Mouse (Mus musculus) erythroid progenitor cell, adult 5-6 weeks (primary cell): ENCODE measurements around the gene Prap1. TPM values are rescaled to one million over a fixed set of nuclear protein-coding genes. Genes with fewer than 3 reads are reported as not detected.

Experiments
- ATAC-seq: replicated peaks from 2 replicates; pipeline ENCODE4 v1.8.0; 2016; ENCODE audit warnings: moderate number of reproducible peaks, mild to moderate bottlenecking, moderate TSS enrichment, inconsistent platforms; ENCODE audit not compliant: poor library complexity, low FRiP score, severe bottlenecking
- total RNA-seq, 2 experiments: library from RNA; stranded (forward) in 1 of 2; stranded (reverse) in 1 of 2; fragments of 150-400 nt in 1 of 2; fragments of 186-747, 209-891 nt in 1 of 2; gene quantifications; 2 replicates each; pipeline versions ENCODE4 v1.2.3 to v1.2.4; 2015 to 2017; ENCODE audit warnings: low replicate concordance in 2 of 2

The Prap1 gene
- total RNA-seq, 2 experiments from 2014 or later: not detected

- ATAC-seq: no peak
Measured at GRCm38 (mm10) chr7:140081408-140082241, 11.6 kb upstream of the Prap1 start.

DNA sequence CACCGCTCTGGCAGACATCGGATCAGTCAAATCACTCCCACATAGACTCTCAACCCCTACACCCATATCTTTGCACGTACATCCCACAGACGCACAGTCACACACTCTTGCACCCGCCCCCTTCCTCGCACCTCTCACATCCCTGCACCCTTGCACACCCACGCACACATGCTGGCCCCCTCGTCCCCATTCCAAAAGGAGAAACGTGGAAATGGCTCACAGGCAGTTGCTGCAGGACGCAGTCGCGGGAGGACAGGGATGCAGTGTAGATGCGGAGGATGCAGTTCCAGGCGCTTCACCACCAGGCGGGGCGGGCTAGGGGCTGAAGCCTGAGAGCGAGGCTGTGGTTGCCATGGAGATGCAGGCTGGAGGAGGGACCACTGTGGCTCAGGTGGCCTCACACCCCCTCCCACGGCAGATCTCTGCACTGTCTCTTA, 10.9 kb upstream of the Prap1 start, which contains the start of gene Caly:
Caly (minus strand) TSS at position 307 of the 437 bp plus-strand sequence.
- ATAC-seq: no peak

- ATAC-seq: no peak
Measured at GRCm38 (mm10) chr7:140090601-140091000, 2.6 kb upstream of the Prap1 start.

- no peak for ATAC-seq
Measured at GRCm38 (mm10) chr7:140094954-140095353, 1.8 kb downstream of the Prap1 start.

- no peak for ATAC-seq
Measured at GRCm38 (mm10) chr7:140095556-140095955, 2.4 kb downstream of the Prap1 start.

GRCm38 (mm10) chr7:140096055-140096454, 2.9 kb downstream of the Prap1 start:
- ATAC-seq: no peak

DNA sequence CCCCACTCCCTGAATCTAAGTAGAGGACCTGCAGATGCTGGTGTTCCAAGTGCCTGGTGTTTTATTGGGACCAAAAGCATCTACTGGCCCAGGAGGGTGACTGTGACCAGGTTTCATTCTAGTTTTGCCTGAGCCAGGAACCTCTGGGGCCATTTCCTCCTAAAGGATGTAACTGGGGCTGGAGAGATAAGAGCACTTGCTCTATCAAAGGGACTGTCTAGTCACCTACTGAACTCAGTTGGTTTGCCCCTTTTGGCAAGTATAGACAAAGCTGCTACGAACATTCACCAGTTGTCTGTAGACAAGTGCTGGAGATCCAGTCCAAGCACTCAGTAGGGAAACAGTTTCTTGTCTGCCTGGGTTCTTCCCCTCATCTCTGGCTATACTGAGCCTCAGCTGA, 5.3 kb downstream of the Prap1 start:
- ATAC-seq: no peak

- no peak for ATAC-seq
Measured at GRCm38 (mm10) chr7:140101498-140101897, 8.3 kb downstream of the Prap1 start.

GRCm38 (mm10) chr7:140101993-140102860, 9.0 kb downstream of the Prap1 start, which contains the start of gene Fuom:
TSS of gene Fuom (minus strand) at chr7:140102441.
- peak; percentile 81 for ATAC-seq

DNA sequence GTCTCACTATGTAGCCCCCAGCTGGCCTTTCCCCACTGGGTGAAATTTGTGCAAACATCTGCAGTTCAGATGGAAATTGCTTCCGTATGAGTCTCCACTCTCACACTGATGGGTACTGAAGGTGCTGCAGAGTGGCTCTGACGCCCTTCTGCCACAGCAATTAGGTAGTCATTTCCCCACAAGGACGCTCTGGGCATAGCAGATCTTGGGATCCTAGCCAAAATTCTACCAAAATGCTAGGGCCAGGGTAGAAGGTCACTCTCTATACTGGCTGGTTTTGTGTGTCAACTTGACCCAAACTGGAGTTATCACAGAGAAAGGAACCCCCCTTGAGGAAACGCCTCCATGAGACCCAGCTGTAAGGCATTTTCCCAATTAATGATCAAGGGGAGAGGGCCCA, 10.8 kb downstream of the Prap1 start:
- ATAC-seq: no peak

GRCm38 (mm10) chr7:140111943-140112342, 18.7 kb downstream of the Prap1 start:
- no peak for ATAC-seq

DNA sequence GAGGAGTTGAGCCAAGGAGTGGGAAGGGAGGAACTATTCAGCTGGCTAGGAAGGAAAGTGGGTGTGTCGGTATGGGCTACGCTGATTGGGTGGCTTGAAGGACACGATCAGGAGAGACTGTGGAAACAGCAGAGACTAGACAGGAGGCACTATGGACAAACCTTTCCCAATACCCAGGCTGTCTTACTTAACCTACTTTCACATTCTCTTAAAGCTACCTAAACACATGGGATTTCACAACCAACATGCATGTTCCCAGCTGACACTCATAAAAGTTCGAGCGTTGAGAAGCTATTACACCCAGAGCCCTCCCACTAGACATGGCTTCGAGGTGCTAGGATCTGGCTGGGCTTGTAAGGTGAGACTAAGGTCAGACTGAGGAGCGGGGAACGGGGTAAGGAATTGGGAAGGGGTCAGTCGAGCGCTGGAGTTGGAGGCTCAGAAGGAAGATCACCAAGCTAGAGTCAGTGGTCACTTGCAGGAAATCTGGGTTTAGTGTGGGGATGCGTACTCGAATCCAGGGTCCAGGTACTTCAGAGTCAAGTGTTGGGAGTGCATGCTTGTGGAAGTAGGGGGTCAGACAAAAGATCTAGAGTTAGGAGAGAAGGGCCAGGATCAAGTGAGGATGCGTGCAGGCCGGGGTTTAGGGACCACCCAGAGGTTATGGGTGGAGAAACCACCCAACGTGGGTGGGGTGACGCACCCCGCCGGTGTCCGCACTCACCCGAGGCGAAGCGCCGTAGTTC, 22.6 kb downstream of the Prap1 start, which contains the start of gene Paox:
Paox (plus strand) TSS at position 217 of the 746 bp plus-strand sequence.
- peak; percentile 74 for ATAC-seq

DNA sequence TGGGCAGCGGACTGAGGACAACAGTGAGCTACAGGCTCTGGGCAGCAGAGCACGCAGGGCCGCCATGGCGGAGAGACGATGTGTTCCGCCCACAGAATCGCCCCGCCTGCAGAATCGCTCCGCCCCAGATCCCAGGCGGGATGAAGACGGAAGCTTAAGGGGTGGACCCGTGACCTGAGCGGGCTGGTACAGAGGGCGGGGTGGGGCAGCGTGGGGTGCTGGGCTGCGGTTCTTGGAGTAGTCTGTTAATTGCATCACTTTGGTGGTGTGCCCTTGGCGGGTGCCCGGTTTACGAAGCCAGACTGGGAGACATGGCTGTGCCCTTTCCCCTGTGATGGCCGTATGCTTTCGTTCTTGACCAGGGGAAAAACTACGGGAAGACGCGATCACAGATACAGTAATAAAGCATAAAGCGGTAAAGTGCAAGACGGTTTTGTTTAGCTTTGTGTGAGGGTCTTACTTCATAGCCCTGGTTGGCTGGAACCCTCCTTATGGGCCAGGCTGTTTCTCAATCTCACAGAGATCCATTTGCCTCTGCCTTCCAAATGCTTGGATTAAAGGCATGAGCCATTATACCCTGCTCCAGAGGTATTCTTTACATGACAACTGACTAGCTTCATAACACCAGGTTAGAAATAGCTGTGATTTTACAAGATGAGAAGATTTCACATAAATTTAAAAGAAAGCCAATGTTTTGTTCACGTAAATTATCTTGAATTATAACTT, 23.3 kb downstream of the Prap1 start, which contains the start of gene Echs1:
Echs1 (minus strand) TSS at position 148 of the 726 bp plus-strand sequence.
- ATAC-seq: peak; percentile 99

GRCm38 (mm10) chr7:140120484-140120883, 27.3 kb downstream of the Prap1 start:
- no peak for ATAC-seq

DNA sequence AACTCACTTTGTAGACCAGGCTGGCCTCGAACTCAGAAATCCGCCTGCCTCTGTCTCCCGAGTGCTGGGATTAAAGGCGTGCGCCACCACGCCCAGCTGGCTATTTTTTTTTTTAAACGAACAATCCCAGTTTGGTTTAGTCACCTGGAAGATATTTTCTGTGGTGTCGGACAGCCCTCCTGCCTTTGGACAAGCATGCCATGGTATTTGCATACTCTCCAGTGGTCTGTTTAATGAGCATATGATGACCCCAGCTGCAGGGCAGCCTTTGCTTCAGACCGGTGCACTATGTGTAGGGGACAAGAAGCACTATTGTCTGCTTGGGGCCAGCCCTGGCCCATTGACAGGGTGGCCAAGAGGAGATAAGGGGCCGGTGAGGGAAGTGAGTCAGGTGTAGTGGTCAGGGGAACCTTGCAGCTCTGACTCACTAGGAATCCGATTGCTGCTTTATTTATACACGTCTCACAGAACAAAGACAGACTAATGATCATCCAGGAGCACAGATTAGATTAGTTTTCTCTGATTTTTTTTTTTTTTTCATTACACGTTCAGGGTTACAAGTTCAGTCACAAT, 28.2 kb downstream of the Prap1 start:
- ATAC-seq: no peak

- ATAC-seq: no peak
Measured at GRCm38 (mm10) chr7:140122765-140123164, 29.6 kb downstream of the Prap1 start.

- ATAC-seq: no peak
Measured at GRCm38 (mm10) chr7:140124382-140124781, 31.2 kb downstream of the Prap1 start.

DNA sequence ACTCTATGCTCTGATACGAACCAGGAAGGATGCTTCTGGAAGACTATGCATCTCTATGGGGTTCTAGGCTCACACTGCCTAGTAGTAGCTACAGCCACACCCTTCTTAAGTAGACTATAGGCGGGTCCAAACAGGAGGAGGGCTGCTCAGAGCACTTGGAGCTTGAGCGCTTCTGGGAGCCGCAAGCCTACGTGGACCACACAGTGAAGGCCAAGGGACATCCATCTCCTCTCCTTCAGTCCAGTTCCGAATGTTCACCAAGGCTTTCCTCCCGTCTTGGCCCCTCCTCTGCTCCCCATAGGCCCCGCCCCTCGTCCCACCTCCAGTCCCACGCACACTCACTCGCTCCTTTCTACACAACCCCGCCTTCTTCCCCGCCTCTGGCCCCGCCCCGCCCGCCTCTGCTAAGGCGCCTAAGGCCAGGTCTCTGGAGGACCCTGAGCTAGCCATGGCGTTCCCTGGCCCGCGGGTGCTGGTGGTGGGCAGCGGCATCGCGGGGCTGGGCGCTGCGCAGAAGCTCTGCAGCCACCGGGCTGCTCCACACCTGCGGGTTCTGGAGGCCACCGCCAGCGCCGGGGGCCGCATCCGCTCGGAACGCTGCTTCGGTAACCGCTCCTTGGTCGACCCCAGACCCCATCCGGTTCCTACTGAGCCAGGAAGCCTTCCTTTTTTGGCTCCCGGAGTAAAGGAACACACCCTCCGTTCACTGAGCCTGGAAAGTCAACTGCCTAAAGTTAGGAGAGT, 32.3 kb downstream of the Prap1 start:
- ATAC-seq: peak; percentile 96
